Mouse (Mus musculus): ENCODE data around the gene Rpp38.

Gene Rpp38

GRCm38 (mm10) chr2:3285181-3285530 is 47.3 kb downstream of the Rpp38 start:
- DNase-seq = no peak

GRCm38 (mm10) chr2:3284473-3285180 is 47.8 kb downstream of the Rpp38 start:
- peak; percentile 67 for DNase-seq

- DNase-seq = peak; percentile 100
Observed at GRCm38 (mm10) chr2:3283602-3284472, 48.6 kb downstream of the Rpp38 start, which contains the start of gene Nmt2. Gene Nmt2, plus strand, starts transcription at chr2:3284212.

GRCm38 (mm10) chr2:3282866-3283601 is 49.4 kb downstream of the Rpp38 start:
- peak; percentile 69 for DNase-seq

- no peak for DNase-seq
Observed at GRCm38 (mm10) chr2:3281311-3281710, 51.1 kb downstream of the Rpp38 start.

Measured in liver (tissue).